Mouse (Mus musculus) liver, postnatal 0 days (tissue): ENCODE data around the gene Rap1b.

Experiments used
- CTCF ChIP-seq: sonication (generic); IDR thresholded peaks from 2 replicates; pipeline ENCODE4 v1.5.1; 2016; ENCODE audit warnings: antibody characterized with exemption, low read depth
- EP300 ChIP-seq: IDR thresholded peaks from 2 replicates; pipeline ENCODE4 v1.6.1; 2016; ENCODE audit warnings: antibody characterized with exemption, low read depth, mild to moderate bottlenecking

- TF ChIP-seq CTCF (no peak), EP300 (no peak)
Observed at GRCm38 (mm10) chr10:117829022-117829421, 16.8 kb downstream of the Rap1b start.
